Mouse (Mus musculus): ENCODE results near the gene Gm43517. TPM values are rescaled to one million over a fixed set of nuclear protein-coding genes. Genes with fewer than 3 reads are reported as not detected.

Gene Gm43517
- 0.04 and 0.07 TPM in 2 replicates for polyA plus RNA-seq (2015; fragmentation: Nextera tagmentation; extraction: Ambion mirVana)

- no peak for DNase-seq (ENCODE audit: low spot score)
These were observed at the start of gene Gm43517 for GRCm38 (mm10) chr12:49384876-49385630. Gm43517 (plus strand) TSS chr12:49385174.

GRCm38 (mm10) chr12:49349697-49350096 lies 35.3 kb upstream of the Gm43517 start:
- DNase-seq (ENCODE audit: low spot score), result no peak

- no peak for DNase-seq (ENCODE audit: low spot score)
These were observed 16.0 kb upstream of the Gm43517 start for GRCm38 (mm10) chr12:49368931-49369330.

- DNase-seq (ENCODE audit: low spot score), result no peak
These were observed 12.8 kb upstream of the Gm43517 start for GRCm38 (mm10) chr12:49372170-49372569.

GRCm38 (mm10) chr12:49373176-49373575 lies 11.8 kb upstream of the Gm43517 start:
- DNase-seq (ENCODE audit: low spot score), result no peak

- DNase-seq (ENCODE audit: low spot score), result no peak
These were observed 11.0 kb upstream of the Gm43517 start for GRCm38 (mm10) chr12:49373821-49374605.

GRCm38 (mm10) chr12:49374606-49374995 lies 10.4 kb upstream of the Gm43517 start:
- DNase-seq (ENCODE audit: low spot score), result no peak

GRCm38 (mm10) chr12:49375427-49376317 lies 9.3 kb upstream of the Gm43517 start:
- no peak for DNase-seq (ENCODE audit: low spot score)

GRCm38 (mm10) chr12:49376318-49376992 lies 8.5 kb upstream of the Gm43517 start:
- no peak for DNase-seq (ENCODE audit: low spot score)

- DNase-seq (ENCODE audit: low spot score), result no peak
These were observed 7.5 kb upstream of the Gm43517 start for GRCm38 (mm10) chr12:49377281-49377970.

- DNase-seq (ENCODE audit: low spot score), result no peak
These were observed 6.1 kb upstream of the Gm43517 start for GRCm38 (mm10) chr12:49378920-49379319.

GRCm38 (mm10) chr12:49379446-49379845 lies 5.5 kb upstream of the Gm43517 start:
- DNase-seq (ENCODE audit: low spot score), result no peak

GRCm38 (mm10) chr12:49380442-49380841 lies 4.5 kb upstream of the Gm43517 start:
- no peak for DNase-seq (ENCODE audit: low spot score)

GRCm38 (mm10) chr12:49381031-49381525 lies 3.9 kb upstream of the Gm43517 start:
- no peak for DNase-seq (ENCODE audit: low spot score)

- DNase-seq (ENCODE audit: low spot score), result no peak
These were observed 3.1 kb upstream of the Gm43517 start for GRCm38 (mm10) chr12:49381721-49382365.

GRCm38 (mm10) chr12:49382565-49383520 lies 2.1 kb upstream of the Gm43517 start, which contains the start of gene Foxg1:
Foxg1 (plus strand) TSS chr12:49382660.
- DNase-seq (ENCODE audit: low spot score), result no peak

GRCm38 (mm10) chr12:49383521-49384133 lies 1.3 kb upstream of the Gm43517 start:
- DNase-seq (ENCODE audit: low spot score), result no peak

Measured in thymus, postnatal 0 days (tissue).